Mouse (Mus musculus) limb, embryonic 13.5 days (tissue): ENCODE data around the gene Rtp3. TPM values are rescaled to one million over a fixed set of nuclear protein-coding genes. Genes with fewer than 3 reads are reported as not detected.
A peak's percentile ranks its signal among the peaks of the same experiment; 100 is the strongest.

ENCODE experiments used
- ATAC-seq: fragments of 200-750 bp; cut with Nextera tagmentation; 2 replicates; pipeline ENCODE4 v1.8.0; 2017; ENCODE audit warnings: low read depth, moderate number of reproducible peaks, moderate TSS enrichment; ENCODE audit not compliant: low FRiP score
- H3K27ac ChIP-seq: fragments of 300-500 bp; sonication (generic); 2 replicates; pipeline ENCODE4 v1.5.1; 2015; ENCODE audit warnings: inconsistent platforms, mild to moderate bottlenecking, moderate library complexity
- H3K27me3 ChIP-seq: fragments of 300-500 bp; sonication (generic); 2 replicates; pipeline ENCODE4 v1.6.1; 2015; ENCODE audit warnings: mild to moderate bottlenecking, inconsistent platforms
- H3K36me3 ChIP-seq: fragments of 300-500 bp; sonication (generic); 2 replicates; pipeline ENCODE4 v1.6.1; 2015; ENCODE audit warnings: inconsistent platforms, mild to moderate bottlenecking, moderate library complexity
- H3K4me1 ChIP-seq: fragments of 300-500 bp; sonication (generic); 2 replicates; pipeline ENCODE4 v1.6.1; 2015; ENCODE audit warnings: inconsistent platforms
- H3K4me2 ChIP-seq: fragments of 300-500 bp; sonication (generic); replicated peaks from 2 replicates; pipeline ENCODE4 v1.6.1; 2015; ENCODE audit warnings: inconsistent platforms, mild to moderate bottlenecking, moderate library complexity
- H3K4me3 ChIP-seq: fragments of 300-500 bp; sonication (generic); 2 replicates; pipeline ENCODE4 v1.5.1; 2015; ENCODE audit warnings: moderate library complexity, mild to moderate bottlenecking, inconsistent platforms
- H3K9ac ChIP-seq: fragments of 300-500 bp; sonication (generic); 2 replicates; pipeline ENCODE4 v1.6.1; 2015; ENCODE audit warnings: mild to moderate bottlenecking, inconsistent platforms
- H3K9me3 ChIP-seq: fragments of 300-500 bp; sonication (generic); 2 replicates; pipeline ENCODE4 v1.6.1; 2016; ENCODE audit warnings: inconsistent platforms
- WGBS: fragments of 180-500 bp; shearing (Covaris S2); methylation state at CpG from one replicate; pipeline ENCODE4 v1.1.7; 2015; 5-methylcytosine and 5-hydroxymethylcytosine counted together
- polyA plus RNA-seq: library from polyadenylated mRNA; unstranded; fragments of >200 nt; fragmentation: Nextera tagmentation; extraction: Ambion mirVana; gene quantifications from 2 replicates; pipeline ENCODE4 v1.2.1, GENCODE M21; 2015

Gene Rtp3
- polyA plus RNA-seq, 1 experiment from 2014 or later, result not detected

DNA sequence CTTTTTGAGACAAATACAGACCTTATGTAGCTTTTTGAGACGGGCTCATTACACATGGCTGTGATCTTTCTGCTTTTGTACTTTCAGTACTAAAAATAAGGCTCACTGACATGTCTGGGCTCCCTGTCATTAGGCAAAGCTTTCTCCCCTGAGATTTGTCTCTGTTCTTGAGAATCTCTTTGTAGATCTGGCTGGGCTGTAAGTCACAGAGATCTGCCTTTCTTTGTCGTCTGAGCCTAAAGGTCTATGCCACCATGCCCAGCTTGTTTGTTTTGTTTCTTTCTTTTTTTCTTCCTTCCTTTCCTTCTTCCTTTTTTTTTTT, 24.5 kb downstream of the Rtp3 start:
- no peak overlapping the region for H3K9ac ChIP-seq
- H3K4me3 ChIP-seq, result no peak overlapping the region
- no peaks in the 10 kb centered on the region for H3K36me3 ChIP-seq
- no peak overlapping the region for H3K4me2 ChIP-seq
- H3K4me1 ChIP-seq, result no peaks in the 10 kb centered on the region
- ATAC-seq, result no peak
- H3K27ac ChIP-seq, result no peak overlapping the region
- WGBS, result 72% methylated on average over 2 of the region's 2 CpGs
- no peaks in the 10 kb centered on the region for H3K27me3 ChIP-seq
- no peaks in the 10 kb centered on the region; the same call in 1 of the 2 replicates for H3K9me3 ChIP-seq

DNA sequence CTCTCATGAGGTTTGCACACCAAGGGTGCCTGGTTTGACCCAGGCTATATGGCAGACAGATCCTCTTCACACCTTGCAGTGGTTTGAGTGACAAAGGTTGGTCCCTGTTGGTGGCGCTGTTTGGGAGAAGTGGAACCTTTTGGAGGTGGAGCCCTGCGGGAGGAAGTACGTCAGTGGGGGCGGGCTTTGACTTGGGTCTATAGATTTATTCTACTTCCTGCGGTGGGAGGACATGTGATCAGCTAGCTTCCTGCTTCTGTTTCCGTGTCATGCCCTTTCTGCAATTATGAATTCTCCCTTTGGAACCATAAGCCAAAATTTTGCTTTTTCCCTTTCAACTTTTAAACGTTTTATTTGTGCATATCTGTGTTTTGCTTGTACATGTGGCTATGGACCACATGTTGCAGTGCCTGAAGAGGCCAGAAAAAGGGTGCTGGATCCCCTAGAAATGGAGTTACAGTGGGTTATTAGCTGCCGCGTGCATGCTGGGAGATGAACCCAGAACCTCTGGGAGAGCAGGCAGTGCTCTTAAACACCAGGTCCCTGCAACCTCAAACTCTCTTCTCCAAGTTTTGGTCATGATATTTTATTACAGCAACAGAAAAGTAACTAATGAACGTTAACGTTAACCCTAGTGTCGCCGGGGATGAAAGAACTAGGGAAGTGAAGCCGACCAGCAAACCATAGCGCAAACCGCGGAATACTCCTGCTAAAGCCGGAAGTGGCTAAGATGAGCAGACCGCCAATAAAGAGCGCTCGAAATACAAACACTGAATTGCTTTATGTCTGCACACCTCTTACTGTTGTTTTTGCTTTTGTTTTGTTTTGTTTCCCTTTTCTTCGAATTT, 25.1 kb downstream of the Rtp3 start:
- Histone ChIP-seq H3K4me2 (no peak overlapping the region), H3K36me3 (no peaks in the 10 kb centered on the region), H3K27ac (no peak overlapping the region), H3K9me3 (no peaks in the 10 kb centered on the region; the same call in 1 of the 2 replicates), H3K4me1 (no peaks in the 10 kb centered on the region), H3K9ac (no peak overlapping the region), H3K27me3 (no peaks in the 10 kb centered on the region), H3K4me3 (no peak overlapping the region)
- WGBS, result 88% methylated on average over 22 of the region's 22 CpGs
- ATAC-seq, result no peak

DNA sequence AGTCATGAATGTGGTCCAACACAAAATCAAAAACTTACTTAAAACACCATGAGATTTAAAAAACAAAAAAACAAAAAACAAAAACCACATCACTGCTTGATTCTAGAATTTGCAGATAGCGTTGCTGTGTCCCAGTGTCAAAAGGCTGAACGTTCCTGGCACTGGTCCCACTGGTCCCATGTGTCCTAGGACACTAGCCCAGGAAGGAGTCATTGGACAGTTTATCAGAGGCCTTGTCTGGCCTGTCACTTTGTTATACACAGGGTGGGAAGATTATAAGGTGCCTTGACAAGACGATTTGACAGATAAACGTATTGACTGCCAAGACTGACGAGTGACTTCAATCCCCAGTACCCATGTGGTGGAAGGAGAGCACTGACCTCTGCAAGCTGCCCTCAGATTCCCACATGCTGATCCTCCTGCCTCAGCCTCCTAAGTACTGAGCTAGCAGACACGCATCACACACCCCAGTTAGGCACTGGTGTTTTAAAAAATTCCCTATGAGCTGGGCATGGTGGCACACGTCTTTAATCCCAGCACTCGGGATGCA, 26.7 kb downstream of the Rtp3 start:
- Histone ChIP-seq H3K27ac (no peak overlapping the region), H3K9ac (no peak overlapping the region), H3K4me2 (no peak overlapping the region), H3K9me3 (no peaks in the 10 kb centered on the region; the same call in 1 of the 2 replicates), H3K27me3 (no peaks in the 10 kb centered on the region), H3K4me3 (no peak overlapping the region), H3K4me1 (no peaks in the 10 kb centered on the region), H3K36me3 (no peaks in the 10 kb centered on the region)
- no peak for ATAC-seq
- WGBS, result 86% methylated on average over 8 of the region's 8 CpGs

DNA sequence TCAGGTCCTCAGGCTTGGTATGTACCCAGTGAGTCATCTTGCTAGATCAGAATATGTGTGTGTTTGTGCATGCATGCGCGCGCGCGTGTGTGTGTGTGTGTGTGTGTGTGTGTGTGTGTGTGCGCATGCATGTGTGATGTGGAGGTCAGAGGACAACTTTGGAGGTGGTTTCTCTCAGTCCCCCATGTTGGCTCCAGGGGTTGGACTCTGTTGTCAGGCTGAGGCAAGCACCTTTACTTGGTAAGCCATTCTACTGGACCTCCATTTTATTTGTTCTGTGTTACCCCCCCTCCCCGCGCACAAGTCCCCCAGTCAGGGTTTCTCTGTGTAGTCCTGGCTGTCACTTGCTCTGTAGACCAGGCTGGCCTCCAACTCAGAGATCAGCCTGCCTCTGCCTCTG, 29.0 kb downstream of the Rtp3 start:
- no peaks in the 10 kb centered on the region for H3K4me1 ChIP-seq
- H3K36me3 ChIP-seq, result no peaks in the 10 kb centered on the region
- no peak overlapping the region for H3K9ac ChIP-seq
- no peaks in the 10 kb centered on the region for H3K9me3 ChIP-seq
- H3K4me3 ChIP-seq, result no peak overlapping the region
- H3K27me3 ChIP-seq, result peaks cover 1% of the 10 kb centered on the region; the same call in 1 of the 2 replicates
- H3K4me2 ChIP-seq, result no peak overlapping the region
- WGBS, result 98% methylated on average over 8 of the region's 8 CpGs
- no peak for ATAC-seq
- H3K27ac ChIP-seq, result no peak overlapping the region

DNA sequence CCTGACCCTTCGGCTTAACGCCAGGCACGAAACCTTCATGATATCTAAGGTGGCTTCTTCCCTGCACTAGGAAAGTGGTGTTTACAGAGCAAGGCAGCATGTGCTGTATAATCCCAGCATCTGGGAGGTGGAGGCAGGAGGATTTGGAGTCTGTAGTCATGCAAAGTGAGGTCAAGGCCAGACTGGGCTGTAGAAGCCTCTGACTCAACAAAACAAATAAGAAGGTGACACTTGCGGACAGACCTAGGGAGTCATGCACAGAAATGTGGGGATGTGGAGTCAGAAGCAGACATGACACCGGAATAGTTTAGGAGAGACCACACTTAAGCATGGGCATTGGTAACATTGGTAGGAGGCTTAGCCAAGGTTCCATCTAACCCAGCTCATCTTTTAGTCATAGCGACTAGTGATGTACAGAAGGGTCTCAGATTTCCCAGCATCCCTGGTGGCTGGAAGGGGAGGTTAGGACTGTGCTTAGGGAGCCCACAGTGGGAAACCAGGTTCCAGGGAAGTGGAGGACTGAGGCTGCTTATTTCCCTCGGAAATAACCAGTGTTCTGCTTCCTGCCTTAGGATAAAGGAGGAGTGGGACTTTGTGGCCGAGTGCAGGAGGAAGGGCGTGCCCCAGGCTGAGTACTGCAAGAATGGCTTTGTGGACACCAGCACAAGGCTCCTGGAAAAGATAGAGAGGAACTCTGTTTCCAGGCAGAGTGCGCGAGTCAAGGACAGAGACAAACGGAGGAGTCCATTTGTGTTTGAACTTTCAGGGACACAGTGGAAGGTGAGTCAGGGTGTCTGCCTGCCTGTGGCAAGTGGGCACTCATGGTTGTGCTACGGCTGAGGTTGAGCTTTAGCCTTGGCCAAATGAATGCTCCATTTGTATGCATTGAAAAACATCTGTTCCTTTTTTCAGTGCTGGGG, 29.9 kb downstream of the Rtp3 start:
- no peak overlapping the region for H3K4me3 ChIP-seq
- ATAC-seq, result no peak
- peaks cover 10% of the 10 kb centered on the region for H3K27me3 ChIP-seq
- H3K9me3 ChIP-seq, result no peaks in the 10 kb centered on the region
- H3K4me1 ChIP-seq, result no peaks in the 10 kb centered on the region
- no peak overlapping the region for H3K9ac ChIP-seq
- WGBS, result 86% methylated on average over 13 of the region's 13 CpGs
- no peaks in the 10 kb centered on the region for H3K36me3 ChIP-seq
- H3K27ac ChIP-seq, result no peak overlapping the region
- H3K4me2 ChIP-seq, result no peak overlapping the region

DNA sequence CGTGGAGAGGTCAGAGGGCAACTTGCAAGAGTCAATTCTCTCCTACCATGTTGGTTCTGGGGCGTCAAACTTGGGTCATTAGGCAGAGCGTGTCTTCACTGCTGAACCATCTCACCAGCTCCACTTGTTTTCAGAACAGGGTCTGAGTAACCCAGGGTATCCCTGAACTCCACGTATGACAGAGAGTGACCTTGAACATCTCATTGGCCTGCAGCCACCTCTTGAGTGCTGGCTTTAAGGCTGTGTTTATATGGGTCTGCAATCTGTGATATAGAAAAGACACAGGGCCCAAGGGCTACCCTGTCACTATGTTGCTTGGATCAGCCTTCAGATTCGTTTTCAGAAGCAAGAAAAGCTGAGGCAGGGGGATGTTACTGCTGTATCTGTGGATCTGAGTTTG, 30.7 kb downstream of the Rtp3 start:
- no peak overlapping the region for H3K27ac ChIP-seq
- no peak overlapping the region for H3K4me3 ChIP-seq
- no peaks in the 10 kb centered on the region for H3K36me3 ChIP-seq
- no peak for ATAC-seq
- no peak overlapping the region for H3K9ac ChIP-seq
- H3K4me2 ChIP-seq, result no peak overlapping the region
- WGBS, result 79% methylated on average over 5 of the region's 5 CpGs
- H3K27me3 ChIP-seq, result peaks cover 19% of the 10 kb centered on the region
- H3K9me3 ChIP-seq, result no peaks in the 10 kb centered on the region
- no peaks in the 10 kb centered on the region for H3K4me1 ChIP-seq

DNA sequence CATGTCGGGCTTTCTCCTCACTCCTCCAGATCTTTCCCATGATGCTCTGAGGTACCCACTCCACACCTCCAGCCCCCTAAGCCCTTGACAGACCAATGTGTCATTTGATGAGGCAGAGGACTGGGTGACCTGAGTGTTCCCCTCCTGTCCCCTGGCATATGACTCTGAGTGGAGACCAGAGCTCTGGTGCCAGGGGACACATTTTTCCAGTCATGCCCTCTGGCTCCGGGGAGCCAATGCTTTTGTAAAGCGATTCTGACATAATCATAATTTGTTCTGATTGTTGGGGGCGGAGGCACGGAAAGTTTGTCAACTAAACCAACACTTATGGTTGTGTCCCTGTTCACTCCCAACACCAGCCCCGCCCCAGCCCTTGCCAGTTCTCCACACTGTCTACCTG, 34.4 kb downstream of the Rtp3 start:
- H3K9me3 ChIP-seq, result no peaks in the 10 kb centered on the region
- no peak overlapping the region for H3K4me2 ChIP-seq
- ATAC-seq, result no peak
- no peak overlapping the region for H3K9ac ChIP-seq
- no peaks in the 10 kb centered on the region for H3K36me3 ChIP-seq
- peaks cover 55% of the 10 kb centered on the region for H3K27me3 ChIP-seq
- H3K4me3 ChIP-seq, result no peak overlapping the region
- peaks cover 6% of the 10 kb centered on the region; the same call in 1 of the 2 replicates for H3K4me1 ChIP-seq
- no peak overlapping the region for H3K27ac ChIP-seq
- WGBS, result 85% methylated on average over 6 of the region's 6 CpGs

DNA sequence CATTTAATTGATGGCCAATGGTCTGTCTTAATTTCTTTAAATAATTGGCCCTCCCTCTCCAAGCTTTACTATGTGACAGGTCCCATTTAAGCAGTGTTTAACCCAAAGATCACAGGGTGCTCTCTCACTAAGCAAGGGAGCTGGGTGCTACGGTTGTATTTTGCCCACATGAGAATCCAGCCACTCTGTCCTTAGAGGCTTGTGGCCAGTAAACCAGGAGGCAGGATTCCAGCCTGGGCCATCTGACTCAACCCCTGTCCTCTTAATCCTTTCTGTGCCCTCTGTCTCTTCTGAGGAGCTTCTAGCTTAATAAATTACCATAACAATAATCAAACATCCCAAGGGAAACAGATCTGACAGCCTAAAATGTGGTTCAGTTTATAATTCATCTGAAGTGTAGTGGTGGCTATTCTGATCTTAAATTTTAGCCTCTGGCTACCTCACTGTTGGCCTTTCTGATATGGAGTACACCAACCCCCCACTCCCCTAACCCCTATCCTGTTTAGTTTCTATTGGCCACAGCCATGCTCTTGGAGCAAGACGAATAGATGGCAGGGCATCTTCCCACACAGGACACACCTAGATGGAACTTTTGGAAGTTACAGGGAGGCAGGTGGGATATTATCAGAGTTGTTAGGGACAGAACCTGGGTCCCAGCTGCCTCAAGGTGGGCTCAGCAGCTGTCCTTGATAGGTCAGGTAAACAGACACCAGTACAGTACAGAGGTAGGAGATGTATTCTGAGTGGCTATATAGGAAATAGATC, 35.5 kb downstream of the Rtp3 start:
- H3K27ac ChIP-seq, result no peak overlapping the region
- 52% methylated on average over 2 of the region's 2 CpGs for WGBS
- no peaks in the 10 kb centered on the region for H3K36me3 ChIP-seq
- no peak overlapping the region for H3K9ac ChIP-seq
- ATAC-seq, result no peak
- H3K27me3 ChIP-seq, result peaks cover 55% of the 10 kb centered on the region
- no peaks in the 10 kb centered on the region for H3K9me3 ChIP-seq
- peaks cover 6% of the 10 kb centered on the region; the same call in 1 of the 2 replicates for H3K4me1 ChIP-seq
- no peak overlapping the region for H3K4me3 ChIP-seq
- H3K4me2 ChIP-seq, result no peak overlapping the region

DNA sequence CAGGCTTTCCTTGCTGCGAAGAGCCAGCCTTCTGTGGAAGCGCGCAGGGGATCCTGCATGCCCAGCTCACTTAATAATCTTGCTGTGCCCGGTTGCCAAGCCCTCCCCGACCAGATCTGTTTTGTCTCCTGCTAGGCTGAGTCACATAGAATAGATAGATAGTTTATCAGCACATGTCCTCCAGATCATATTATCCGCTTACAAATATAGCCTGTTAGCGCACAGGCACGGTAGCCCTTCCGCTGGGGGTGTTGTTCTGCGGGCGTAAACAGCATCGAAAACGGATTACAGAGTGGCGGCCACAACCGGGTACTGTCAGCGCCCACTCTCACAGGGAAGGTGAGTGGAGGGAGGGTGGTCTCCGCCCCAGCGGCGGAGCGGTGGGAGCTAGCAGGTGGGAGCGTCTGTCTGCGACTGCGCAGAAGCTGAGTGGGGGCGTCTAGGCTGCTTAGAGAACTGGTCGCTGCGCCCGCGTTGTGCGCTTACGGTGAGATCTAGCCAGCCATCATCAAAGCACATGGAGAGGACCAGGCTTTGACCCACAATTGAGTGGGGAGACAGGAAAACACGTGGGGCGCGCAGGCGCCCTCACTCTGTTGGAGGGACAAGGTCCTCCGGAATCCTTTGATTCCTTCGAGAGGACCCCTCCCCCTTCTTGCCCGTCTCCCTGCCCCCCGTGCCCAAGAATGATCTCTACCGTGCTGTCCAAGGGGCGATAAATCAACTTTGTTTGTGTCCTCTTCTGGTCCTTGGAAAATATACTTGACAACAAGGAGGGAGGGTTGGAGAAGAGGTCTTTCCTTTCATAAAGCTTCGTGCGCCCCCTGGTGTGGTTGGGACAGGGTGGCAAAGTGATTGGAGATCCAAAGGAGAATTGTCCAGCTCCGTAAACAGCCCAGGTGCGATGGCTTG, 36.6 kb downstream of the Rtp3 start:
- H3K4me1 ChIP-seq, result peaks cover 6% of the 10 kb centered on the region; the same call in 1 of the 2 replicates
- peaks cover 61% of the 10 kb centered on the region for H3K27me3 ChIP-seq
- no peaks in the 10 kb centered on the region for H3K9me3 ChIP-seq
- H3K36me3 ChIP-seq, result no peaks in the 10 kb centered on the region
- H3K27ac ChIP-seq, result no peak overlapping the region
- ATAC-seq, result peak; percentile 31; the same call in 1 of the 2 replicates
- peak overlapping the region; percentile 53 for H3K4me3 ChIP-seq
- peak overlapping the region; percentile 94 for H3K4me2 ChIP-seq
- H3K9ac ChIP-seq, result peak overlapping the region; percentile 56
- WGBS, result 1% methylated on average over 44 of the region's 44 CpGs

DNA sequence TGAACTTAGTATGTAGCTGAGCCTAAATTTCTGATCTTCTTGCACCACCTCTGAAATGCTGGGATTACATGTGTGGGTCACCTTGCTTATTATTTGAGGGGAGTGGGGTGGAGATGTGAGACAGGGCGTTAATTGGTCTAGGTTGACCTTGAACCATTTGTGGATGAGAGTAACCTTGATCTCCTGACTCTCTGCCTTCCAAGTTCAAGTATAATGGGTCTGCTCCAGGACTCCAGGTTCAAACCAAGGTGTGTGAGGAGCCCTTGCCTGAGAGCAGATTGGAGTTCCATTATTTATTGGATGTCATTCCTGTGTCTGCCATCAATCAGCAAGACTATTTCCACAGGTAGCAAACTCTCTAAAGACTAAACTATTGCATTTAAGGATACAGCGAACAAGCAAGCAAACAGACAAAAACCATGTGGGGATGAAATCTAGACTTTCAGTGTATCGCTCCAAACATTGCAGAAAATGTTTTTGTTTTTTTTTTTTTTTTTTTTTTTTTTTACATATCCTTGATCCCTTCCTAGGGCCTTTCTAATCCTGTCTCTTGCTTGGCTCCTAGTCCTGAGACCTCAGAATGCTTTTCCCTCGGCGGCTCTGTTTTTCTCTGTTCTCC, 37.3 kb downstream of the Rtp3 start:
- H3K9ac ChIP-seq, result no peak overlapping the region
- ATAC-seq, result no peak
- no peak overlapping the region for H3K27ac ChIP-seq
- no peaks in the 10 kb centered on the region for H3K9me3 ChIP-seq
- peak overlapping the region; percentile 53 for H3K4me3 ChIP-seq
- peak overlapping the region; percentile 94 for H3K4me2 ChIP-seq
- 42% methylated on average over 5 of the region's 5 CpGs for WGBS
- peaks cover 67% of the 10 kb centered on the region for H3K27me3 ChIP-seq
- no peaks in the 10 kb centered on the region for H3K36me3 ChIP-seq
- peaks cover 6% of the 10 kb centered on the region; the same call in 1 of the 2 replicates for H3K4me1 ChIP-seq
